Mouse (Mus musculus) MEL (cell line): ENCODE measurements around the gene Sned1. TPM values are rescaled to one million over a fixed set of nuclear protein-coding genes. Genes with fewer than 3 reads are reported as not detected.

Source experiments
- DNase-seq: peaks from one replicate; pipeline ENCODE4 v3.0.0; 2011; ENCODE audit warnings: low read depth, low spot score
- H3K27ac ChIP-seq: 2 replicates; pipeline ENCODE4 v1.5.1; 2012; ENCODE audit warnings: low read depth, mild to moderate bottlenecking, control low read depth, low read length, moderate library complexity; ENCODE audit not compliant: control insufficient read depth
- H3K27me3 ChIP-seq, 2 experiments: fragments of 150-350 bp in 1 of 2; sonication (generic) in 1 of 2; 2 replicates each; pipeline ENCODE4 v1.6.1; 2012; ENCODE audit warnings: low read length in 2 of 2, mild to moderate bottlenecking in 2 of 2, improper control_type of control experiment in 1 of 2, moderate library complexity in 1 of 2; ENCODE audit not compliant: insufficient read depth in 2 of 2, control insufficient read depth in 1 of 2
- H3K36me3 ChIP-seq, 2 experiments: 2 replicates each; pipeline ENCODE4 v1.6.1; 2012 to 2014; ENCODE audit warnings: low read length in 2 of 2, improper control_type of control experiment in 1 of 2, inconsistent platforms in 1 of 2, mild to moderate bottlenecking in 1 of 2; ENCODE audit not compliant: insufficient read depth in 2 of 2, control insufficient read depth in 1 of 2
- H3K4me1 ChIP-seq, 2 experiments: fragments of 150-350 bp in 1 of 2; sonication (generic) in 1 of 2; 2 replicates each; pipeline ENCODE4 v1.6.1; 2012; ENCODE audit warnings: low read length in 2 of 2, improper control_type of control experiment in 1 of 2, mild to moderate bottlenecking in 1 of 2; ENCODE audit not compliant: insufficient read depth in 2 of 2, control insufficient read depth in 1 of 2
- H3K4me3 ChIP-seq, 2 experiments: fragments of 150-350 bp in 1 of 2; sonication (generic) in 1 of 2; 2 replicates each; pipeline ENCODE4 v1.5.1; 2012; ENCODE audit warnings: low read depth in 2 of 2, low read length in 2 of 2, mild to moderate bottlenecking in 2 of 2, moderate library complexity in 2 of 2, control low read depth in 1 of 2, improper control_type of control experiment in 1 of 2; ENCODE audit not compliant: control insufficient read depth in 1 of 2, insufficient read depth in 1 of 2
- H3K79me2 ChIP-seq: 2 replicates; pipeline ENCODE4 v1.6.1; 2012; ENCODE audit warnings: mild to moderate bottlenecking, low read length, moderate library complexity; ENCODE audit not compliant: control insufficient read depth, poor library complexity, insufficient read depth
- H3K9ac ChIP-seq: 2 replicates; pipeline ENCODE4 v1.6.1; 2012; ENCODE audit warnings: low read depth, mild to moderate bottlenecking, control low read depth, low read length, moderate library complexity; ENCODE audit not compliant: control insufficient read depth, poor library complexity, severe bottlenecking
- H3K9me3 ChIP-seq: fragments of 150-350 bp; sonication (generic); replicated peaks from 2 replicates; pipeline ENCODE4 v1.6.1; 2012; ENCODE audit warnings: mild to moderate bottlenecking, low read length, improper control_type of control experiment, moderate library complexity; ENCODE audit not compliant: insufficient read depth
- BHLHE40 ChIP-seq: IDR thresholded peaks from 2 replicates; pipeline ENCODE4 v1.6.1; 2012; ENCODE audit warnings: low read depth, mild to moderate bottlenecking, inconsistent platforms, low read length, improper control_type of control experiment, borderline replicate concordance
- CHD1 ChIP-seq: IDR thresholded peaks from 2 replicates; pipeline ENCODE4 v1.6.1; 2012; ENCODE audit warnings: low read depth, mild to moderate bottlenecking, inconsistent platforms, low read length, improper control_type of control experiment
- CHD2 ChIP-seq: IDR thresholded peaks from 2 replicates; pipeline ENCODE4 v1.6.1; 2011; ENCODE audit warnings: low read length, improper control_type of control experiment
- CTCF ChIP-seq, 3 experiments: IDR thresholded peaks in 2 of 3; conservative IDR thresholded peaks in 1 of 3; 2 replicates each; pipeline ENCODE4 v1.5.1; 2011 to 2012; ENCODE audit warnings: low read length in 3 of 3, low read depth in 2 of 3, mild to moderate bottlenecking in 2 of 3, improper control_type of control experiment in 1 of 3, inconsistent platforms in 1 of 3, mixed read lengths in 1 of 3, moderate library complexity in 1 of 3; ENCODE audit not compliant: control insufficient read depth in 1 of 3, insufficient read depth in 1 of 3, poor library complexity in 1 of 3, severe bottlenecking in 1 of 3
- E2F4 ChIP-seq: IDR thresholded peaks from 2 replicates; pipeline ENCODE4 v1.6.1; 2011; ENCODE audit warnings: low read depth, low read length, improper control_type of control experiment, borderline replicate concordance
- ELF1 ChIP-seq: IDR thresholded peaks from 2 replicates; pipeline ENCODE4 v1.6.1; 2014; ENCODE audit warnings: low read depth, mild to moderate bottlenecking, inconsistent platforms, low read length, improper control_type of control experiment, moderate library complexity
- ETS1 ChIP-seq: IDR thresholded peaks from 2 replicates; pipeline ENCODE4 v1.6.1; 2012; ENCODE audit warnings: low read depth, mild to moderate bottlenecking, inconsistent platforms, low read length, improper control_type of control experiment, moderate library complexity
- GATA1 ChIP-seq: IDR thresholded peaks from 2 replicates; pipeline ENCODE4 v1.6.1; 2011; ENCODE audit warnings: low read depth, low read length, improper control_type of control experiment
- HCFC1 ChIP-seq: IDR thresholded peaks from 2 replicates; pipeline ENCODE4 v1.6.1; 2012; ENCODE audit warnings: low read depth, mild to moderate bottlenecking, inconsistent platforms, low read length, improper control_type of control experiment, moderate library complexity
- JUND ChIP-seq: IDR thresholded peaks from 2 replicates; pipeline ENCODE4 v1.6.1; 2011; ENCODE audit warnings: low read depth, mild to moderate bottlenecking, improper control_type of control experiment, low read length
- KAT2A ChIP-seq: conservative IDR thresholded peaks from 2 replicates; pipeline ENCODE4 v1.6.1; 2012; ENCODE audit warnings: low read depth, low read length, improper control_type of control experiment, inconsistent platforms
- MAZ ChIP-seq: IDR thresholded peaks from 2 replicates; pipeline ENCODE4 v1.6.1; 2012; ENCODE audit warnings: low read depth, mild to moderate bottlenecking, inconsistent platforms, low read length, improper control_type of control experiment
- MEF2A ChIP-seq: IDR thresholded peaks from 2 replicates; pipeline ENCODE4 v1.6.1; 2014; ENCODE audit warnings: low read depth, mild to moderate bottlenecking, inconsistent platforms, low read length, improper control_type of control experiment; ENCODE audit not compliant: poor library complexity, insufficient replicate concordance, severe bottlenecking; ENCODE audit errors: extremely low read depth
- MYB ChIP-seq: IDR thresholded peaks from 2 replicates; pipeline ENCODE4 v1.6.1; 2011; ENCODE audit warnings: mild to moderate bottlenecking, low read depth, low read length, improper control_type of control experiment
- MYC ChIP-seq: IDR thresholded peaks from 2 replicates; pipeline ENCODE4 v1.6.1; 2011; ENCODE audit warnings: low read depth, mild to moderate bottlenecking, low read length, improper control_type of control experiment, moderate library complexity
- POLR2AphosphoS2 ChIP-seq: IDR thresholded peaks from 2 replicates; pipeline ENCODE4 v1.6.1; 2011; ENCODE audit warnings: low read length, improper control_type of control experiment
- RAD21 ChIP-seq: IDR thresholded peaks from 2 replicates; pipeline ENCODE4 v1.6.1; 2011; ENCODE audit warnings: mild to moderate bottlenecking, low read depth, low read length, improper control_type of control experiment
- RCOR1 ChIP-seq: IDR thresholded peaks from 2 replicates; pipeline ENCODE4 v1.6.1; 2012; ENCODE audit warnings: low read depth, mild to moderate bottlenecking, inconsistent platforms, low read length, improper control_type of control experiment
- TAL1 ChIP-seq: IDR thresholded peaks from 2 replicates; pipeline ENCODE4 v1.6.1; 2012; ENCODE audit warnings: mild to moderate bottlenecking, inconsistent platforms, low read length, moderate library complexity, mixed read lengths
- TBP ChIP-seq: IDR thresholded peaks from 2 replicates; pipeline ENCODE4 v1.8.0; 2011; ENCODE audit warnings: low read depth, low read length, improper control_type of control experiment
- TCF12 ChIP-seq: IDR thresholded peaks from 2 replicates; pipeline ENCODE4 v1.6.1; 2014; ENCODE audit warnings: low read depth, mild to moderate bottlenecking, inconsistent platforms, low read length, improper control_type of control experiment, moderate library complexity
- UBTF ChIP-seq: IDR thresholded peaks from 2 replicates; pipeline ENCODE4 v1.6.1; 2012; ENCODE audit warnings: low read depth, mild to moderate bottlenecking, inconsistent platforms, low read length, improper control_type of control experiment, moderate library complexity, borderline replicate concordance; ENCODE audit not compliant: insufficient read depth
- USF1 ChIP-seq: IDR thresholded peaks from 2 replicates; pipeline ENCODE4 v1.6.1; 2014; ENCODE audit warnings: low read depth, mild to moderate bottlenecking, inconsistent platforms, low read length, improper control_type of control experiment, moderate library complexity
- USF2 ChIP-seq, 2 experiments: IDR thresholded peaks; 2 replicates each; pipeline ENCODE4 v1.6.1; 2011 to 2012; ENCODE audit warnings: improper control_type of control experiment in 2 of 2, low read length in 2 of 2, borderline replicate concordance in 1 of 2, inconsistent platforms in 1 of 2, low read depth in 1 of 2, mild to moderate bottlenecking in 1 of 2; ENCODE audit not compliant: insufficient read depth in 1 of 2
- ZC3H11A ChIP-seq: IDR thresholded peaks from 2 replicates; pipeline ENCODE4 v1.6.1; 2012; ENCODE audit warnings: low read depth, mild to moderate bottlenecking, inconsistent platforms, low read length, improper control_type of control experiment
- ZKSCAN1 ChIP-seq: IDR thresholded peaks from 2 replicates; pipeline ENCODE4 v1.6.1; 2012; ENCODE audit warnings: low read depth, mild to moderate bottlenecking, inconsistent platforms, low read length, improper control_type of control experiment, moderate library complexity
- ZMIZ1 ChIP-seq: IDR thresholded peaks from 2 replicates; pipeline ENCODE4 v1.6.1; 2012; ENCODE audit warnings: low read depth, mild to moderate bottlenecking, inconsistent platforms, low read length, improper control_type of control experiment, moderate library complexity
- ZNF384 ChIP-seq: IDR thresholded peaks from 2 replicates; pipeline ENCODE4 v1.6.1; 2012; ENCODE audit warnings: low read depth, mild to moderate bottlenecking, inconsistent platforms, low read length, improper control_type of control experiment
- polyA plus RNA-seq, 2 experiments: library from polyadenylated mRNA; stranded (reverse) in 1 of 2; unstranded in 1 of 2; fragments of >175 nt in 1 of 2; fragments of >200 nt in 1 of 2; gene quantifications; 2 replicates each; pipeline versions ENCODE4 v1.2.1 to v1.2.4; 2012; ENCODE audit warnings: low replicate concordance in 2 of 2, low read depth in 1 of 2; ENCODE audit not compliant: insufficient read length in 2 of 2, insufficient read depth in 1 of 2, missing spikeins in 1 of 2
- total RNA-seq: library from RNA; depleted of rRNA; stranded (reverse); fragments of 300-350 nt; gene quantifications from 2 replicates; pipeline ENCODE4 v1.2.3, GENCODE M21; 2012

Gene Sned1
- total and polyA plus RNA-seq, 3 experiments, result 0.12 to 0.13 TPM; not detected in 1

DNA sequence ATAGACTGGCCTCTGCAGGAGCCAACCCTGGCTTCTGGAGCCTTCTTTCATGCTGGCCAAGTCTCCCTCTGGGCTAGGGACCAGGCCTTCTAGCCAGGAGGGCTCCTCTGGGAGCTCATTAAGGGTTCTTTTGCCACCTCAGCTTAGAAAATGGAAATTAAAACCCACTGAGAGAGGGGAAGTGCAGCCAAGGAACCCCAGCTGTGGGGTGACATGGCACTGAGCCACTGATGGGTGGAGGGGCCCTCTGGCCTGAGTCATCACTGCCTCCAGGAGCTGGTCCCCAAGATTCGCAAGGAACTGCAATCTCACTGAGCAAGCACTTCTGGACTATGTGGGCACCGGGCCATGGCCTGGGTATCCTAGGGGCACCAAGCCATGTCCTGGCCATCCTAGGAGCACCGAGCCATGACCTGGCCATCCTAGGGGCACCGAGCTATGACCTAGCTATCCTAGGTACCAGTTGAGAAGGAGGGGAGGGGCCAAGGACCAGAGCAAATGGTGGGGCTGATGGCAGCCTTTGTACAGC, 28.0 kb upstream of the Sned1 start:
- Histone ChIP-seq H3K9ac (no peak overlapping the region), H3K27me3 (no peaks in the 10 kb centered on the region; a peak in 1 of 4 replicates)

DNA sequence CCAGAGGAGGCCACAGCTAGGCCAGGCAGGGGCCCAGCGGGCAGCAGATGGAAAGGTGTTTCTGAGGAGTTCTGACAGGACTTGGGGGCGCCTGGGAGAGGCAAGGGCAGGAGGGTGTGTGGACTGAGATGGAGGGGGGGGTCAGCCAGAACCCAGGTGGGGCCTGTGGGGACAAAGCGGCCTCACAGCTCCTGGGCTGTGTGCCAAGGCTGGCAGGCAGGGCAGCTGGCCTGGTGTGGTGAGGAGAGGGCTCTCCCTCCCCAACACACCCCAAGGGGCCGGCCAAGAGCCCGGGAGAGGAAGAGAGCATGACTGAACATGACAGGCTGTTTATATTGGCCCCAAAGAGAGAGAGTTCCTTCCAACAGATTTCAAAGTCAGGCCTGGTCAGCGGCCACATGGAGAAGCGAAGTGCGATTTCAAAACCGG, 25.4 kb upstream of the Sned1 start:
- Histone ChIP-seq H3K9ac (no peak overlapping the region), H3K9me3 (no peaks in the 10 kb centered on the region), H3K27ac (no peak overlapping the region), H3K4me1 (no peaks in the 10 kb centered on the region), H3K4me3 (no peak overlapping the region), H3K27me3 (no peaks in the 10 kb centered on the region), H3K36me3 (no peaks in the 10 kb centered on the region), H3K79me2 (no peaks in the 10 kb centered on the region)
- TF ChIP-seq ZNF384, result no peak
- TF ChIP-seq JUND, result no peak
- TF ChIP-seq RCOR1, result no peak
- no peak for TF ChIP-seq ELF1
- no peak for TF ChIP-seq USF1
- no peak for TF ChIP-seq MEF2A
- TF ChIP-seq CHD2, result no peak
- TF ChIP-seq ZKSCAN1, result no peak
- TF ChIP-seq CTCF (IDR thresholded peaks at IDR 0.05 in 2 of 3, conservative IDR thresholded peaks at IDR 0.05 in 1 of 3; ENCODE audit: control insufficient read depth in 1 of 3, insufficient read depth in 1 of 3, low read depth in 2 of 3, low read length in 3 of 3, poor library complexity in 1 of 3, severe bottlenecking in 1 of 3), result no peak
- no peak for TF ChIP-seq USF2 (IDR thresholded peaks at IDR 0.05; ENCODE audit: borderline replicate concordance in 1 of 2, insufficient read depth in 1 of 2, low read depth in 1 of 2, low read length in 2 of 2)
- no peak for TF ChIP-seq RAD21
- TF ChIP-seq UBTF, result no peak
- TF ChIP-seq MAZ, result no peak
- TF ChIP-seq ZMIZ1, result no peak
- DNase-seq, result no peak

More for the DNA sequence above, 28.0 kb upstream of the Sned1 start:
- no peak for DNase-seq
- Histone ChIP-seq H3K4me1 (no peaks in the 10 kb centered on the region), H3K4me3 (no peak overlapping the region), H3K79me2 (no peaks in the 10 kb centered on the region), H3K27ac (no peak overlapping the region), H3K36me3 (no peaks in the 10 kb centered on the region), H3K9me3 (no peaks in the 10 kb centered on the region)
- TF ChIP-seq E2F4, result no peak
- no peak for TF ChIP-seq UBTF
- TF ChIP-seq ETS1, result no peak
- TF ChIP-seq MYC, result no peak
- no peak for TF ChIP-seq ZC3H11A
- TF ChIP-seq POLR2AphosphoS2, result no peak
- no peak for TF ChIP-seq CHD2
- TF ChIP-seq ZNF384, result no peak
- no peak for TF ChIP-seq KAT2A
- TF ChIP-seq TCF12, result no peak
- no peak for TF ChIP-seq TBP
- no peak for TF ChIP-seq TAL1
- TF ChIP-seq GATA1, result no peak
- TF ChIP-seq BHLHE40, result no peak
- TF ChIP-seq CHD1, result no peak
- TF ChIP-seq HCFC1, result no peak
- TF ChIP-seq MYB, result no peak
- TF ChIP-seq ZMIZ1, result no peak
